Mouse (Mus musculus) stomach, embryonic 14.5 days (tissue): ENCODE measurements around the gene Megf9. TPM values are rescaled to one million over a fixed set of nuclear protein-coding genes. Genes with fewer than 3 reads are reported as not detected.
A peak's percentile ranks its signal among the peaks of the same experiment; 100 is the strongest.

ENCODE experiments used
- ATAC-seq: fragments of 200-750 bp; cut with Nextera tagmentation; 2 replicates; pipeline ENCODE4 v1.8.0; 2017; ENCODE audit warnings: low read depth, moderate TSS enrichment; ENCODE audit not compliant: insufficient number of reproducible peaks, insufficient read depth, low FRiP score
- H3K27ac ChIP-seq: fragments of 300-500 bp; sonication (generic); 2 replicates; pipeline ENCODE4 v1.5.1; 2014; ENCODE audit warnings: mild to moderate bottlenecking, low read length, moderate library complexity, mixed read lengths
- H3K27me3 ChIP-seq: fragments of 300-500 bp; sonication (generic); 2 replicates; pipeline ENCODE4 v1.6.1; 2014; ENCODE audit warnings: low read length, control low read depth, mixed read lengths; ENCODE audit not compliant: control insufficient read depth, insufficient read depth
- H3K36me3 ChIP-seq: fragments of 300-500 bp; sonication (generic); 2 replicates; pipeline ENCODE4 v1.6.1; 2014; ENCODE audit warnings: mild to moderate bottlenecking, control low read depth, low read length, moderate library complexity, mixed read lengths; ENCODE audit not compliant: control insufficient read depth, insufficient read depth
- H3K4me1 ChIP-seq: fragments of 300-500 bp; sonication (generic); 2 replicates; pipeline ENCODE4 v1.6.1; 2014; ENCODE audit warnings: low read length, control low read depth, mixed read lengths; ENCODE audit not compliant: control insufficient read depth, insufficient read depth
- H3K4me2 ChIP-seq: fragments of 300-500 bp; sonication (generic); replicated peaks from 2 replicates; pipeline ENCODE4 v1.6.1; 2014; ENCODE audit warnings: low read depth, low read length, control low read depth
- H3K4me3 ChIP-seq: fragments of 300-500 bp; sonication (generic); 2 replicates; pipeline ENCODE4 v1.5.1; 2014; ENCODE audit warnings: low read depth, low read length, control low read depth
- H3K9ac ChIP-seq: fragments of 300-500 bp; sonication (generic); replicated peaks from 2 replicates; pipeline ENCODE4 v1.6.1; 2014; ENCODE audit warnings: low read depth, mild to moderate bottlenecking, control low read depth, low read length, moderate library complexity, mixed read lengths
- H3K9me3 ChIP-seq: fragments of 300-500 bp; sonication (generic); 2 replicates; pipeline ENCODE4 v1.6.1; 2016; ENCODE audit warnings: low read depth, low read length, control low read depth; ENCODE audit not compliant: control insufficient read depth
- WGBS: fragments of 180-500 bp; shearing (Covaris S2); extraction: QIAGEN DNeasy Blood & Tissue Kit; methylation state at CpG from one replicate; pipeline ENCODE4 v1.1.7; 2014; 5-methylcytosine and 5-hydroxymethylcytosine counted together
- polyA plus RNA-seq: library from polyadenylated mRNA; unstranded; fragments of >200 nt; fragmentation: Nextera tagmentation; extraction: Ambion mirVana; gene quantifications from 2 replicates; pipeline ENCODE4 v1.2.1, GENCODE M21; 2014

Gene Megf9
- polyA plus RNA-seq, 1 experiment from 2014 or later = 14.6 TPM

DNA sequence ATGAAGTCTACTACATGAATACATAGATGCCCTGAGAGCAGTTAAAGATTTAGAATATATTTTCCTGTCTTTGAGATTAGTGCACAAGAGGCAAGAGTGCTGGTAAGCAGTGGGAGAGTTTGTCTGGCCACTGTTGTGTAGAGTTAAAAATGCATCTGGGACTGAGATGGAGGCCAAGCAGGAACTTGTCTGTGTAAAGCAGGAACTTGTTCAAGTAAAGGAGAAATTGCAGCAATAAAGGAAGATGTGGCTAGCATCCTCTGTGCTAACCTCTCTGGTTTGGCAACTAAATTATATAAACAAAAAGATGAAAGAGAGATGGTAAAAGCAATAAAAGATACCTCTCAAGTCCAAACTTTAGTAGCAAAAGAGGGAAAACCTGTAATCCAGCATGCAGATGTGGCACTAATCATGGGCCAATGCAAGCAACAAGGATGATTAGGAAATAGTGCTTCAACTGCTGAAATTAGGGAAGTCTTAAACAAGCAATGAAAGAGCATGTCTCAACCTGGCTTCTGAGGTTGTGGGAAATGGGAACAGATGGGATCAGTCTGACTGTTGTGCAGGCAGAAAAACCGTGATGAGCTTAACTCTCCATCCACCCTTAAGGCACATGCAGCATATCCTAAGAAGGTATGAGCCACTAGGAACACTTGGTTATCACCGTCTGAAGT is 11.2 kb upstream of the Megf9 start:
- no peaks in the 10 kb centered on the region for H3K4me1 ChIP-seq
- no peak overlapping the region for H3K4me3 ChIP-seq
- H3K27ac ChIP-seq = no peak overlapping the region
- no peak overlapping the region for H3K9ac ChIP-seq
- H3K9me3 ChIP-seq = no peaks in the 10 kb centered on the region
- WGBS = 66% methylated on average over 2 of the region's 2 CpGs
- no peak for ATAC-seq
- H3K27me3 ChIP-seq = no peaks in the 10 kb centered on the region
- no peaks in the 10 kb centered on the region for H3K36me3 ChIP-seq
- H3K4me2 ChIP-seq = no peak overlapping the region

DNA sequence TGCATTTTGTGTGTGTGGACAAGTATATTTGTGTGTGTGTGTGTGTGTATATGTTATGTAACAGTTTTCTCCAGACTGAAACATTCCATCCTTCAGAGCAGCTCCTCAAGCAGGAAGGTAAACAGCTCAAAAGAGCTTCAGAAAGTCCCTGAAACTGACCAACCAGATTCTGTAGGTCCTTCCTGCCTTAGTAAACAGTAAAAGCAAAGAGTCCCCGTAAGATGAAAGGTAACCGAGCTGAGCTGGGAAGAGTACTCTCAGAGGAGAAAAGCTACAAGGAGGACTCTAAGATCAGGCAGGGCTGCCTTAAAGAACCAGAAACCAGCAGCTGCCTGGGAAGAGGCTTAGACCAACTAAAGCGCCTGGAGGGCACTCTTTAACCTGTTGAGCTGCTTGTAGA is 9.6 kb upstream of the Megf9 start:
- Histone ChIP-seq H3K9ac (no peak overlapping the region), H3K27me3 (no peaks in the 10 kb centered on the region), H3K4me1 (no peaks in the 10 kb centered on the region), H3K36me3 (no peaks in the 10 kb centered on the region), H3K27ac (no peak overlapping the region), H3K9me3 (no peaks in the 10 kb centered on the region), H3K4me3 (no peak overlapping the region), H3K4me2 (no peak overlapping the region)
- no peak for ATAC-seq
- WGBS = 53% methylated on average over 3 of the region's 3 CpGs

DNA sequence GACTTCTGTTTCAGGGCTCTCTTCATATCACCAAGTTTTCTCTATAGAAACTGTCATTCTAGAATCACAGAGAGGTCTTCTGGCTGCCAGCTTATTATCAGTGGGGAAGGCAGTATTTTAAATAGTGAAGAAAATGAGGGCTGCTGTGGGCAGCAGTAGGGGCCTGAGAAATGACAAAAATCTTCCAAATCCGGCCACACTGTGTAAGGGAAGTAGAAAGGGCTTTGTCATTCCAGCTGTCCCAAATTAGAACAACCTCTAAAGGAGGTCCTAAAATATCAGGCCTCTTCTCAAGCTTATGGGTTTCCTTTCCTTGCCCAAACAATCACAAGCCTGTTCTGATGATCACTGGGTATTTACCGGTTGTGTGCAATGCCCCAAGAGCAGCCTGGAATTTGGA is 7.6 kb upstream of the Megf9 start:
- Histone ChIP-seq H3K27me3 (no peaks in the 10 kb centered on the region), H3K4me2 (no peak overlapping the region), H3K4me3 (no peak overlapping the region), H3K4me1 (no peaks in the 10 kb centered on the region), H3K36me3 (no peaks in the 10 kb centered on the region), H3K9me3 (no peaks in the 10 kb centered on the region), H3K9ac (no peak overlapping the region), H3K27ac (no peak overlapping the region)
- 66% methylated on average over 2 of the region's 2 CpGs for WGBS
- no peak for ATAC-seq

DNA sequence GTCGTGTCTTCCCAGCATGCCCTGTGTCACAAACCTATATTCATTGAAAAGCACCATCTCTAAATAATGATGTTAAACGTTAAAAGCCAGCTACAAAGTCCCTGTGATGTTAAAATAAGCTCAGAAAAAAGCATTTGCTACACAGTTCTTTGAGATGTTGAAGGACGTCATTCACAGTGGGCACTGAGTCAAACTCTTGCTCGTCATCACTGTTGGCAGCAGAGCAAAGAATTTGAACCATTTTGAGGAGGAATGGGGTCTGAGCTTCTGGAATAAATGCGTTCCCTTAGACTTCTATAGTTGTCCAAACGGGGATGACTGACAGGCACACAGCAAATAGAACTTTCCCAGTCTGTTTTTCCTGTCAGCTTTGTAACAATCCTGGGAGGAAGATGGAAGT is 5.9 kb upstream of the Megf9 start:
- Histone ChIP-seq H3K9ac (no peak overlapping the region), H3K27ac (no peak overlapping the region), H3K27me3 (no peaks in the 10 kb centered on the region), H3K4me1 (peaks cover 11% of the 10 kb centered on the region), H3K9me3 (no peaks in the 10 kb centered on the region), H3K36me3 (no peaks in the 10 kb centered on the region), H3K4me3 (no peak overlapping the region), H3K4me2 (no peak overlapping the region)
- WGBS = 73% methylated on average over 6 of the region's 6 CpGs
- ATAC-seq = no peak

DNA sequence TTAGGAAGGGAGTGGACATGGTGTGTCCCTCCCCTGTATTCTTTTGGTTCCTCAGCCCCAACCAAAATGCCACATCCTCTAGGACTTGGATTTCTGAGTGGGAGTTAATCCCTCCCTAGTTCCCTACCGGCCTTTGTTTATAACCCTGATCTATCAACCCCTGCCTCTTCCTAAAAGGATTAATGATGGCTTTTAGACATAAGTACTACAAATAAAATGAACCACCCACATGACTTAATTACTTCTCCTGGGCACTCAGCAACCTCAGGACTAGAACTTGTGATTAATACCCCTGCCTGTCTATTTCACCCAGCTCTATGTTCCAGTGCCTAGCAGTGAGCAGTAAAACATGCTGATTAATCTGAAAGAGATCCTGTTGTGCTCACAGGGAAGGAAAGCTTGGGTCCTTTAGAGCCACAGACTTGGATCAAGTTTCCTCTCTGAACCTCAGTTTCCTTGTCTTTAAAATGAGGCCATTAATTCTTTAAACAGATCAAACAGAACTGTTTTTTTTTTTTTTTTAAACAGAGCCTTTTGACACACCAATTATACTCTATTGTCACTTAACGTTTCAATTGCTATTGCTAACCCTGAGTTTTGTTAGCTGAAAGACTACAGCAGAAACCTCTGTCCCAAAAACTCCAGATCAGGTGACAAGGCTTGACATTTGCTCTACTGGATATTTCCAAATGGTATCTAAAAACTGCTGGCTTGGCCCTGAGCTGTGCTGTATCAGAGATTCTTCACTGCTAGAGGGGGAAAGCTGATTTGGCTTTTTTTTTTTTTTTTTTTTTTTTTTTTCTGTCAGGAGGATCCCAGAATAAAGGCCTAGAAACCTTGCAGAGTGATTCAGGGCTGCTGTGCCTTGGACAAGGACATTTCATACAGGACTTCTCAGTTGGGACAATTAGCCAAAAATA is 2.1 kb upstream of the Megf9 start:
- 13% methylated on average over 2 of the region's 2 CpGs for WGBS
- no peak overlapping the region for H3K4me3 ChIP-seq
- no peaks in the 10 kb centered on the region for H3K9me3 ChIP-seq
- ATAC-seq = no peak
- H3K4me1 ChIP-seq = peaks cover 11% of the 10 kb centered on the region
- peak overlapping the region; percentile 27; the same call in 1 of the 2 replicates for H3K27ac ChIP-seq
- H3K36me3 ChIP-seq = no peaks in the 10 kb centered on the region
- no peak overlapping the region for H3K9ac ChIP-seq
- no peak overlapping the region; the same call in 1 of the 2 replicates for H3K4me2 ChIP-seq
- H3K27me3 ChIP-seq = no peaks in the 10 kb centered on the region

DNA sequence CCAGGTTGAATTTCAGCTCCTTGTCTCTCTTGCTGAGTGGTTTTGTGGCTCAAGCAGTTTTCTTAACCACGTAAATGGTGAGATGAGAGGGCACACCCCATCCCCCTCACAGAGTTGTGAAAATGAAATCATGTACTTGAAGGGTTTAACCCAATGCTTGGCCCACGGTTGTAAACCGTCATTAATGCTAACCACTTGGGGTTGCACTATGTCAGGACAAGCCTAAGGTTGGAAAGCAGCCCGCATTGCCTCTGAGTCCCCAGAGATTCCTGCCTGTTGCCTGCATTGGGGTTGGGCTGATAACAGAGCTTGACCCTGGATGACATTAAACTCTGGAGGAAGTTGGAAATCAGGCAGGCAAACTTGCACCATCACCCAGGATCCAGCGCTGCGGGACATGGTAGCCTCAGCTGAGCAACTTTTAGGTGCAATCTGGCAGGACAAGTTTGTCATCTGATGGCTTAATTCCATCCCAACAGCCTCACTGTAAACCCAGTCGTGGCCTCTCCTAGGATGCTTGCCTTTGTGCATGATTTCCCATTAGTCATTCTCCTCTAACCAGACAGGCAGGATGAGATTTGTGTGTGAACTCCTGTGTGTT is 1.0 kb upstream of the Megf9 start:
- peak overlapping the region; percentile 84; the same call in 1 of the 2 replicates for H3K9ac ChIP-seq
- H3K4me2 ChIP-seq = peak overlapping the region; percentile 65

DNA sequence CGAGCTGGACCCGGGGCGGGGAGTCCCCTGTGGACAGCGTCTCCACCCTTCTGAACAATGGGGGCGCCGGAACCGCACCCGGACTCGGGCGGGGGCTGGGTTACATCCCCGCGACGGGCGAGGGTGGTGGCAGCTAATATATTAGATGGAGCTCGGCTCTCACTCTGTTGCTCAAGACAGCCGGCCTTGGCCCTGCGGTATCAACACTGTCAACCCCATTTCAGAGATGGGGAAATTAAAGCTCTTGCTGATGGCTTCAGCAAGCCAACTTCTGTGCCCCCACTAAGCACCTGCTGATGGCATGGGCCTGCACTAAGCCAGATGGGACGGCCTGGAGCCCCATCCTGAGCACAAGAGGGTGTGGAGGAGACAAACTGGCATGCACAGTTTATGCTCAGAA is 494 bp upstream of the Megf9 start:
- H3K4me3 ChIP-seq = peak overlapping the region; percentile 90
- H3K27me3 ChIP-seq = no peaks in the 10 kb centered on the region
- H3K9ac ChIP-seq = peak overlapping the region; percentile 84
- H3K36me3 ChIP-seq = no peaks in the 10 kb centered on the region
- H3K4me1 ChIP-seq = peaks cover 16% of the 10 kb centered on the region
- H3K27ac ChIP-seq = peak overlapping the region; percentile 96
- H3K9me3 ChIP-seq = no peaks in the 10 kb centered on the region
- ATAC-seq = peak; percentile 64; the same call in 1 of the 2 replicates
- under 1% methylated on average over 18 of the region's 18 CpGs for WGBS
- H3K4me2 ChIP-seq = peak overlapping the region; percentile 65

More for the DNA sequence above, 1.0 kb upstream of the Megf9 start:
- peak overlapping the region; percentile 96 for H3K27ac ChIP-seq
- no peaks in the 10 kb centered on the region for H3K9me3 ChIP-seq
- peak overlapping the region; percentile 90 for H3K4me3 ChIP-seq
- WGBS = 3% methylated on average over 7 of the region's 7 CpGs
- H3K36me3 ChIP-seq = no peaks in the 10 kb centered on the region
- H3K4me1 ChIP-seq = peaks cover 16% of the 10 kb centered on the region
- ATAC-seq = no peak; the same call in 1 of the 2 replicates
- no peaks in the 10 kb centered on the region for H3K27me3 ChIP-seq

DNA sequence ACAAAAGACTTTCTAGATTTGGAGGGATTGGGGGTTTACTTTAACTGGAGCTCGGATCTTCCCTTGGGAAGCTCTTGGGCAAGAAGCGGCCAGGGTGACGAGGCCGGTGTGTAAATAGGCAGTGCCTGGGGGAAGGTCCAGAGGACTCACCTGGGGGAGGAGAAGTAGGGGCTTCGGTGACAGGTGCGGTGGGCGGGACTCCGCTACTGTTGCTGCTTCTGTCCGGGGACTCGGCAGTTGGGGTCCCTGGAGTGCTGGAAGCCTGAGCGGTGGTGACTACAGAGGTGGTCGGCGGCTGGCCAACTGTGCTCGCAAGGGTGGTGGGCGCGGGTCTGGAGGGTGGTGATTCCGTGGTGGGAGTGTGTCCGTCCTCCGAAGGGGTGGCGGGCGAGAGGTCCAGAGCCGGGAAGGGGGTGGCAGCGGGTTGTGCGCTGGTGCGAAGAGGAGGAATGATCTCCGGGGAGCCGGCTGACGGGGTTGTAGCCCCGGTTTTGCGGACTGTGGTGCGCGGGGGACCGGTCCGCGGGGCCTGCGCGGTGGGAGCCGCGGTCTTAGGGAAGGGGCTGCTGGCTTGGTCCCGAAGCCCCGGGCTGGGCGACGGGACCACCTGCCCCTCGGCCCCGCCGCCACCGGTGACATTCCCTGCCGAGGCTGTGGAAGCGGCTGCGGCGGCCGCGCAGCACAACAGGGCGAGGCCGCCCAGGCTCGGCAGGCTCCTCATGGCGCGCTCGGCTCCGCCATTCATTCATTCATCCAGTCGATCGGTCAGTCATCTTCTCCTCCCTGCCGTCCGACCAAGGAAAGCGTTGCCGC is 511 bp downstream of the Megf9 start:
- Histone ChIP-seq H3K27ac (peak overlapping the region; percentile 55), H3K36me3 (no peaks in the 10 kb centered on the region), H3K27me3 (no peaks in the 10 kb centered on the region), H3K4me3 (peak overlapping the region; percentile 90), H3K9ac (peak overlapping the region; percentile 65), H3K4me2 (peak overlapping the region; percentile 93), H3K4me1 (peaks cover 16% of the 10 kb centered on the region), H3K9me3 (no peaks in the 10 kb centered on the region)
- WGBS = 0% methylated on average over 58 of the region's 66 CpGs
- ATAC-seq = peak; percentile 28
